8 mouse cellular contexts compared by ENCODE assay signal in the genomic region with DNA sequence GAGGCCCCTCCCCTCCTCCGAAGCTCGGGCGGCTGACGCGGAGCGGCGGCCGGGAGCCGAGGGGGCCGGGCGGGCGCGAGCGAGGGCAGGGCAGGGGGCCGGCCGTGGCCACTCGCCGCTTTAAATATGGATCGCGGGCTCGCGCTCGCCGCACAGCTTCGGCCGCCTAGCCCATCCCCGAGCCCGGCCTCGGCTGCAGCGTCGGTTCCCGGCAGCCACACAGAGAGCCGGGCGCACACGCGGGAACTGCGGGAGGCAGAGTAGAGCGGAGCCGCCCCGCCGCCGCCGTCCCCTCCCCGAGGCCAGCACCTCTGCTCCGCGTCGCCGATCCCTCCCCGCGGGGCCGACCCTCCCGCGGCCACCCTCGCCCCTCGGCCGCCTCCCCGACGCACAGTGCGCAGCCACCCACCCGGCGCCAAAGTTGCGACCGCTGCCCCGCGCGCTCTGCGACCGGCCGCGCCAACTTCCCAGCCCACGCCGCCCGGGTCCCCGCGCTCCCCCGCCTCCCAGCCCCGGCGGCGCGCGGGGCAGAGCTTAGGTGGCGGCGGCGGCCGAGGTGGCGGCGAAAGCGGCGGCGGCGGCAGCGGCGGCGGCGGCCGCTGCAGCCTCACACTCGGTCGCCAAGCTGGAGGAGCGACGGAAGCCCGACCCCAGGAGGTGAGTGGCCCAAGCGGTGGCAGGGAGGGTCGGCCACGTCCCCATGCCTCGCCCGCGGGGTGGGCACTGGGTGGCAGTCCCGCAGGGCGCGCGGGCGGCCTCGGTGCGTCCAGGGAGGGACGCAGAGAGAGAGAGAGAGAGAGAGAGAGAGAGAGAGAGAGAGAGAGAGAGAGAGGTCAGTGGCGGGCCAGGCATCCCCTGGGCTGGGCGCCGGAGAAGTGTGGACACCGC. TPM values are rescaled to one million over a fixed set of nuclear protein-coding genes. Genes with fewer than 3 reads are reported as not detected.
DNase-seq lines count a peak whose midpoint lies in the region; ATAC-seq lines count a peak whose summit lies in the region.

TSS of gene Slc4a4 (plus strand) at position 151 of the 888 bp plus-strand sequence.

- peaks cover 29% of the 10 kb centered on the region for H3K27me3 ChIP-seq in embryonic facial prominence, embryonic 13.5 days
- H3K27me3 ChIP-seq in heart, embryonic 13.5 days (replicated peaks), result peaks cover 8% of the 10 kb centered on the region; the same call in 1 of the 2 replicates

- no peak within 1 kb of the TSS for H3K27ac ChIP-seq in embryonic facial prominence, embryonic 13.5 days
- peak within 1 kb of the TSS; percentile 77 for H3K27ac ChIP-seq in heart, embryonic 13.5 days (replicated peaks)

- WGBS in embryonic facial prominence, embryonic 13.5 days, result under 1% methylated on average over 105 of the region's 119 CpGs
- WGBS in heart, embryonic 13.5 days, result under 1% methylated on average over 107 of the region's 119 CpGs

- no peaks in the 10 kb centered on the region for H3K36me3 ChIP-seq in embryonic facial prominence, embryonic 13.5 days
- no peaks in the 10 kb centered on the region for H3K36me3 ChIP-seq in heart, embryonic 13.5 days

- H3K4me3 ChIP-seq in embryonic facial prominence, embryonic 13.5 days, result peak within 1 kb of the TSS; percentile 77
- H3K4me3 ChIP-seq in heart, embryonic 13.5 days, result peak within 1 kb of the TSS; percentile 86

- peak within 1 kb of the TSS; percentile 83 for H3K9ac ChIP-seq in embryonic facial prominence, embryonic 13.5 days
- peak within 1 kb of the TSS; percentile 90 for H3K9ac ChIP-seq in heart, embryonic 13.5 days

- peaks cover 10% of the 10 kb centered on the region for H3K4me1 ChIP-seq in embryonic facial prominence, embryonic 13.5 days
- H3K4me1 ChIP-seq in heart, embryonic 13.5 days, result peaks cover 27% of the 10 kb centered on the region

- H3K4me2 ChIP-seq in embryonic facial prominence, embryonic 13.5 days, result peak within 1 kb of the TSS; percentile 94
- H3K4me2 ChIP-seq in heart, embryonic 13.5 days, result peak within 1 kb of the TSS; percentile 94

- DNase-seq in thymus, postnatal 14 days, result peak; percentile 17
- DNase-seq in thymus, postnatal 0 days (ENCODE audit: low spot score), result no peak
- DNase-seq in kidney, postnatal 10 days, result peak; percentile 81
- DNase-seq in lung, adult 18-20 months, result peak; percentile 53 to 58
- DNase-seq in ovary, adult 18-20 months (ENCODE audit: low spot score), result peak; percentile 37

- H3K9me3 ChIP-seq in embryonic facial prominence, embryonic 13.5 days, result no peaks in the 10 kb centered on the region
- H3K9me3 ChIP-seq in heart, embryonic 13.5 days, result no peaks in the 10 kb centered on the region

- peak; percentile 73 for ATAC-seq in embryonic facial prominence, embryonic 13.5 days (ENCODE audit: insufficient number of reproducible peaks, insufficient read depth, low FRiP score, low TSS enrichment, low read depth)
- peak; percentile 59 for ATAC-seq in heart, embryonic 13.5 days (ENCODE audit: extremely low read depth, insufficient number of reproducible peaks, low FRiP score, low TSS enrichment)
- ATAC-seq in inflammation-experienced regulatory T-cells, adult 6 months, result no peak

RNA-seq across cellular contexts. Expression of gene Slc4a4, which starts in this region (rescaled TPM):
- 1.1 and 1.5 TPM in 2 replicates for polyA plus RNA-seq in thymus, postnatal 0 days (2015; fragmentation: Nextera tagmentation; extraction: Ambion mirVana)
- 1.7 and 1.8 TPM in 2 replicates for polyA plus RNA-seq in embryonic facial prominence, embryonic 13.5 days (2015; fragmentation: Nextera tagmentation; extraction: Ambion mirVana)
- polyA plus RNA-seq in heart, embryonic 13.5 days (2015; fragmentation: Nextera tagmentation; extraction: Ambion mirVana), result 3.1 and 3.9 TPM in 2 replicates
- under 1 TPM in 1 of 3 experiments, not detected in 2; 0.09 TPM for polyA plus RNA-seq in inflammation-experienced regulatory T-cells, adult 6 months (2017; shearing (Covaris generic))
